Mouse (Mus musculus) kidney, adult 9 months (tissue): ENCODE measurements around the gene Dab2ip.

Experiments
- DNase-seq: peaks from one replicate; pipeline ENCODE4 v3.0.0; 2022

Dab2ip gene

GRCm38 (mm10) chr2:35557911-35558825 is at the start of gene Dab2ip:
Gene Dab2ip, plus strand, starts transcription at chr2:35558266.
- no peak for DNase-seq

- DNase-seq = peak; percentile 65
Observed at GRCm38 (mm10) chr2:35508597-35509342, 49.3 kb upstream of the Dab2ip start.

DNA sequence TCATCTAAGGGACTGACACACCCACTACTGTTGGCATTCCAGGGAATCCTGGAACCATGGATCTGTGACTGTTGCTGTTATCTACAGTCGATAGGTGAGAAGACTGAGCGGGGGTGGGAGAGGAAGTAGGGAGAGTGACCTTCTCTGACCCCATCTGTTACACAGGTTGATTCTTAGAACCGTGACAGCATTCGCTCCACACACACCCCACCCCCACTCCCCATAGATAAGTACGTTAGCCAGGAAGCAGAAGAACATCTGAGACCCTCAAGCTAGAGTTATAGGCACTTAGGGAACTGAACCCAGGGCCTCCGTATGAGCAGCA is 48.8 kb upstream of the Dab2ip start:
- no peak for DNase-seq

DNA sequence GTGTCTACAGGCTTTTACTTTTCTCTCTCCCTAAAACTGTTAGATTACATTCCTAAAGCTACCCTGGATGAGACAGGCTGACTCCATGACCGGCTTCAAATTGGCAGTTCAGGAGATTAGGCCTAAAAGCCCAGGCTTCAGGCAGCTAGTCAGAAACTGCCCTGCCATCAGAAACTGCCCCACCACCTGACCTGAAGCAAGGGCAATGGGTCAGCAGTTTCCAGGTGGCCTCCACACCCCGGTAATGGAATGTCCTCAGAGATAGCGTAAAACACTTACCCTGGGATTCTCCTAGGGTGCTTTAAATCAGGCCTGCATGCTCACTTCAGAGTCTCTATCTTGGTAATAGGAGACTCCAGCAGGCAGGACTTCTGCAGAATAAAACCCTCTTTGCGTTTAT is 48.2 kb upstream of the Dab2ip start:
- no peak for DNase-seq

DNA sequence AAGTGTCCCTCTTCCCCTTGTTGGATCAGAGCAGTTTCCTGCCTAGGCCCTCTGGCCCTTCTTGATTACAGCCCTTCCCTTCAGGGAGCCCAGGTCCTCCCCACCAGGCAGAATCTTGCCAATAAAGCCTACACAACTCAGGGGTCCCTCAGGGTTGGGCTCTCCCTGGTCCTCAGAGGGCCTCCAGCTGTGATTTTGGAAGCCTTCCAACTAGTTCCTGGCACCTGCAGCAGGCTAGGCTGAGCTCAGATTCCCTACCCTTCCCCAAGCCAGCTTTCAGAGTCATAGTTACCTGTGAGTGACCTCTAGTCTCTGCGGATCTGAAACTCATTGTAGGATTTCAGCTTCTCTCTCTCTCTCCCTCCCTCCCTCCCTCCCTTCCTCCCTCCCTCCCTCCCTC is 47.1 kb upstream of the Dab2ip start:
- DNase-seq = no peak

GRCm38 (mm10) chr2:35512226-35512625 is 45.8 kb upstream of the Dab2ip start:
- no peak for DNase-seq

- peak; percentile 55 for DNase-seq
Observed at GRCm38 (mm10) chr2:35514051-35514892, 43.8 kb upstream of the Dab2ip start.

- no peak for DNase-seq
Observed at GRCm38 (mm10) chr2:35526612-35527242, 31.3 kb upstream of the Dab2ip start.

- DNase-seq = no peak
Observed at GRCm38 (mm10) chr2:35529086-35529485, 29.0 kb upstream of the Dab2ip start.

DNA sequence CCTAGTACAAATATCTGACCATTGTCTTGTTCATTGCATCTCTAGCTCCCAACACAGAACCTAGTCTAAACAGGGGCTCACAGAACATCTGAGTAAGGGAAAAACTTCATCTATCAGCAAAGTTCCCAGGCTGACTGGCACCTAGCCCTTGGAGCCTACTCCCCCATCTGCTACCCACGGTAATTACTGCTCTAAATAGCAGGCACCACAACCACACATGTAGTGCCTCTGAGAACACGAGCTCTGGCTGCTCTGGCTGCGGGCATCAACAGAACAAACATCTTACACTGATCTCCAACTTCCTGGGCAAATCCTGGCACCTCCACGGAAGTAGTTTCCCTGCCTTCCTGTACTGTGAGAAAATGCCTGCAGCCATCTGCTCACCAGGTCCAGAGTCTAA is 28.2 kb upstream of the Dab2ip start:
- DNase-seq = no peak

- DNase-seq = no peak
Observed at GRCm38 (mm10) chr2:35530732-35531131, 27.3 kb upstream of the Dab2ip start.

DNA sequence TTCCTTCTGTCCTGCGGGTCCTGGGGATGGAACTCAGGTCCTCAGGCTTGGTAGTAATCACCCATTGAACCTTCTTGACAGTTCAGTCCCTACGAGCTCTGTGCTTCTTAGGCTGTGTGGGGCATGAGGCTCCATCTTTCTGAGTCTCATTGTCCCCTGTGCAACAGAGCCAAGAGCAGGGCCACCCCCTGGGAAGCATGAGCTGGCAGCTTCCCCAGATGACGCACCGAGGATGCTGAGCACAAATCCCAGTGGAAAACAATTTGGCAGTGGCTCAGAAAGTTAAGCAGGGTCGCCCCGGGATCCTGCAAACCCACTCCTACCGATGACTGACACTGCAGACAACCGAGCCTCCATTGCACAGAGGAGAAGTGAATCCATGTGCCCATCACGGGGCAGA is 24.4 kb upstream of the Dab2ip start:
- no peak for DNase-seq

- DNase-seq = peak; percentile 88
Observed at GRCm38 (mm10) chr2:35539276-35539972, 18.6 kb upstream of the Dab2ip start.

GRCm38 (mm10) chr2:35540798-35541197 is 17.3 kb upstream of the Dab2ip start:
- no peak for DNase-seq

DNA sequence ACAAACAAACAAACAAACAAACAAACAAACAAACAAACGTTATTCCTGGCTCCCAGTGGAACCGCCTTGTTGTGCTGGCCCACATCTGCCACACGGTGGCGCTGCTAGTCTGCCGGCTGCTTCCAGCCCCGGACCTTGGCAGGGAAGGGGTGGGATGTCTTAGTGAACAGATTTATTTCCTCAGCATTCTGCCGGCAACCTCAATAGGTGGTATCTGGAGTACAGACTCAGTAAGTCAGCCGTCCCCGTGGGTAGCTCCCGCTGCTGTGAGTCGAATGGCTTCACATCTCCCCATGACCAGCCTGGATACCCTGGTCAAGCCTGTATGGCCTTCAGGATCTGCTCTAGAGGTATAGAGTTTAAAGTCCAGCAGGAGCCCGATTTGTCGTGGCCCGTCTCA is 13.3 kb upstream of the Dab2ip start:
- DNase-seq = peak; percentile 51

DNA sequence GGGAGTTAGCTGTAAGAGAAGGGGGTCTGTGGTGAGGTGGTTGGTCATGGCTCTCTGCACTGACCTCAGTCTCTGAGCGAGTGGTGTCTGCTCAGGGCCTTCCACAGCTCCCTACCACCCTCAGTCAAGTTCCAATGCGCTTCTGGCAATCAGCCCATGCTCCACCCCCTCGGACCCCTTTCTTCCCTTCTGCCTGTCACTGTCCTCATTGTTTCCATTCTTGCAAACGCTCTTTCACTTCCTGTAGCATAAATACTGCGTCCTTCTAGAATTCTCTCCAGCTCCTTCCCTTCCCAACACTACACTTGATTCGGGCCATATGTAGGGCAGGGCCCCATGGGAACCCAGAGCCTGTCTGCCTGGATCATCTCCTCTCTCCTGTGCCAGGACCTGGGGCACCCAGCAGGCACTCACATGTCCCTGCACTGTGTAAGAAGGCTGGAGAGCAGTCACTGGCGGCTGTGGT is 12.9 kb upstream of the Dab2ip start:
- no peak for DNase-seq

DNA sequence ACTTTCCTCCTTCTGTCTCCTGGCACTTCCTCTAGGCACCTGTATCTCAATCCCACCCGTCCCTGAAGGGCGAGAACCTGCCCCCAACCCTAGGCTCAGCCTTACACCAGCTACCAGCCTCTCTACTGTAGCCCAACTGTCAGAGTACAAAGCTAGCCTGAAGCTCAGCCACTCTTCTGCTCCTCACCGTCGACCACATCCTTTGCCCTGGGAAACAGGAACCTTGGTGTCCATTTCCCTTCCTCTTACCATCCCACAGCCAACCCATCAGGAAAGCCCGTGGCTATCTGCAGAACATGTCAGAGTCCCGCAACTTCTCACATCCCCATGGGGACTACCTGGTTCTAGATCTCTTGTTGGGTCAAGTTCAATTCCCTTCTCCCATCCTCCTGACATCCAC is 11.6 kb upstream of the Dab2ip start:
- DNase-seq = no peak

DNA sequence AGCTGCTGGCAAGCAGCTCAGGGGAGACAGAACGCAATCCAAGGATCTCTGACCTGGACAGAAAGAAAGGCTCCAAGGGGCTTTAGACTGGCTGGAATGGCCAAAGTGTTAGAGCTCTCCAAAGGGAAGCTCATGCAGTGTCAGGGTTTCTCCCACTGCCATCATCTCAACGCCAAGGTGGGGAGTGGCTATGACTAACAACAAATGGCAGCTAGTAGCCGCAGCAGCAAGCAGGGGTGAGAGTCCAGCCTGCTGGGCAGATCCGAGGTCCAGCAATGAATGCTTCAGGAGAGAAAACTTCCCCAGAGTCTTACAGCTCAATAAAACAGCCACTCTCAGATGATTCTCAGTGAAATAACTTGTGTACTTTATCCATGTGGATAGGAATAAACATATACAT is 8.9 kb upstream of the Dab2ip start:
- DNase-seq = no peak

DNA sequence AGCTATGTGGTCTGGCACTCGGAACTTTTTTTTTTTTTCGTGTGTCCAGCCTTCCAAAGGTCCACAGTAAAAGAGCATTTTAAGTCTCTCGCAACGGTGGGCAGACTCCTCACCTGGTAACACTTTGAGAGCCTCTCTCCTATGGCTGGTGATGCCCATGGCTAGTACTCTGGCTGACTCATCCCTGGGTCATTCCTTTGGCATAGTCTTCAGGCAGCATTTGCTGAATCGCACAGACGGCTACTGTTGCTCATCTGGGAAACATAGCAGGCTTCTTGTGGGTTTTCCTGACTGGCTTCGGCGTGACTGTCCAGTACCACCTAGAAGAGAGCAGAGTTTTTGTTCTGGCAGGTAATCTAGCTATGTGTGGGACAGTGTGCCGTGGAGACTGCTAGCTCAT is 8.0 kb upstream of the Dab2ip start:
- no peak for DNase-seq

- DNase-seq = no peak
Observed at GRCm38 (mm10) chr2:35556918-35557486, 1.1 kb upstream of the Dab2ip start.

DNA sequence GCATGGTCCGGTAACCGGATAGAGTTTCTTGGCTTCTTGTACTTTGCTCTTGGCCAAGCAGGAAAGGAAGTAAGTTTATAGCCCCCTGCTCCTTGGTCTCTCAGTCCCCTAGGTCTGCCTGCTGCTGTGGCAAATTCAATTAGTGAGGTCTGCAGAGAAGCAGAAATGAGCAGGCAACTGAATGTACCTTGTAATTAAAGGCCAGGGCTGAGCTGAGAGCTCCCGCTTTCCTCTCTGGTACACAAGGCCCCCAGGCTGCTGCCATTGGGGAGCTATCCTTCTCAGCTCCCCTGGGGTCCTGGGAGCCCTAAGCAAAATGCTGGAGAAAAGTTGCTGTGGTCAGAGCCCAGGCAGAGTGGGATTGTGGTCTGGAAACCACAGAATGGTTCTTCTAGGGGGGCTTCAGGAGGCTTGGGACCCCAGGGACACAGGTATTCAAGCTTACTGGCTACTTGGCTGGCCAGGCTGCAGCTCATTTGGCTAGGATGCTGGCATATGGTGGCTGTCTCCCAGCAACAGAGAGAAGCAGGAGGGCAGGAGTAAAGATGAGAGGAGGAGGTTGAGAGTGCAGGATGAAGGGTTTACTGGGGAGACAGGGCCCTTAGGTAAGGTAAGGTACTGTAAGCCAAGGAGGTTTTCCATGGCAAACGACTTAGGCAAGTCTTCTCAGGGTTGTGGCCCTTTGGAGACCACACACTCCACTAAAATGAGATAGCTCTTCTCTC is 922 bp downstream of the Dab2ip start:
- no peak for DNase-seq
